Comparison of ENCODE assay signal across 13 mouse cellular contexts in genomic region chr7:81566892-81567291, GRCm38 (mm10). TPM values are rescaled to one million over a fixed set of nuclear protein-coding genes. Genes with fewer than 3 reads are reported as not detected.
DNase-seq lines count a peak whose midpoint lies in the region; ATAC-seq and TF ChIP-seq lines count a peak whose summit lies in the region.
"Had no signal": no experiment of that assay in that cellular context is flagged by ENCODE, and none has a peak within 500 bp of the region (broad histone marks: within the 10 kb centered on the region; RNA-seq: fewer than 3 reads in every experiment).

Gene Fsd2 (minus strand): TSS chr7:81566944.

- no peak for TF ChIP-seq CTCF in hindbrain, postnatal 0 days (IDR thresholded peaks at IDR 0.05; ENCODE audit: low read depth)
- no peak for TF ChIP-seq CTCF in stomach, postnatal 0 days (IDR thresholded peaks at IDR 0.05; ENCODE audit: low read depth)

- whole genome bisulfite sequencing in limb, embryonic 11.5 days = 74% methylated on average over 9 of the region's 9 CpGs
- WGBS in limb, embryonic 10.5 days = 75% methylated on average over 9 of the region's 9 CpGs
- WGBS in heart, embryonic 10.5 days = 43% methylated on average over 9 of the region's 9 CpGs
- whole genome bisulfite sequencing in hindbrain, postnatal 0 days = 81% methylated on average over 9 of the region's 9 CpGs
- 82% methylated on average over 9 of the region's 9 CpGs for WGBS in stomach, postnatal 0 days

- H3K9ac ChIP-seq in limb, embryonic 11.5 days (ENCODE audit: low read length) = no peak within 1 kb of the TSS
- no peak within 1 kb of the TSS for H3K9ac ChIP-seq in hindbrain, postnatal 0 days (replicated peaks; ENCODE audit: low read length)
- H3K9ac ChIP-seq in stomach, postnatal 0 days (ENCODE audit: low read length) = no peak within 1 kb of the TSS

- no peak for ATAC-seq in limb, embryonic 11.5 days (ENCODE audit: insufficient number of reproducible peaks, low FRiP score, low TSS enrichment, low read depth)
- ATAC-seq in hindbrain, postnatal 0 days = no peak
- no peak for ATAC-seq in stomach, postnatal 0 days (ENCODE audit: low FRiP score, low TSS enrichment)
- ATAC-seq: Patski had no signal

- H3K4me2 ChIP-seq in limb, embryonic 11.5 days (ENCODE audit: low read depth, severe bottlenecking) = no peak within 1 kb of the TSS
- no peak within 1 kb of the TSS for H3K4me2 ChIP-seq in hindbrain, postnatal 0 days (ENCODE audit: low read depth, low read length)
- no peak within 1 kb of the TSS for H3K4me2 ChIP-seq in stomach, postnatal 0 days (replicated peaks; ENCODE audit: low read depth)
- H3K4me2 ChIP-seq: limb, embryonic 13.5 days had no signal

- H3K4me3 ChIP-seq in limb, embryonic 11.5 days (ENCODE audit: low read depth, low read length) = no peak within 1 kb of the TSS
- H3K4me3 ChIP-seq in limb, embryonic 10.5 days = no peak within 1 kb of the TSS
- peak within 1 kb of the TSS; percentile 57 for H3K4me3 ChIP-seq in heart, embryonic 10.5 days
- no peak within 1 kb of the TSS for H3K4me3 ChIP-seq in hindbrain, postnatal 0 days (ENCODE audit: low read length)
- no peak within 1 kb of the TSS for H3K4me3 ChIP-seq in stomach, postnatal 0 days (ENCODE audit: low read depth, low read length)
- H3K4me3 ChIP-seq: limb, embryonic 13.5 days had no signal

- no peaks in the 10 kb centered on the region for H3K27me3 ChIP-seq in limb, embryonic 11.5 days (ENCODE audit: control insufficient read depth, insufficient read depth, low read length)
- H3K27me3 ChIP-seq in limb, embryonic 10.5 days (ENCODE audit: low read depth, poor library complexity, severe bottlenecking) = no peaks in the 10 kb centered on the region
- H3K27me3 ChIP-seq in heart, embryonic 10.5 days (ENCODE audit: insufficient read depth, poor library complexity, severe bottlenecking) = no peaks in the 10 kb centered on the region
- no peaks in the 10 kb centered on the region for H3K27me3 ChIP-seq in hindbrain, postnatal 0 days (ENCODE audit: insufficient read depth, low read length)
- no peaks in the 10 kb centered on the region for H3K27me3 ChIP-seq in stomach, postnatal 0 days (ENCODE audit: control insufficient read depth, insufficient read depth, low read length)
- H3K27me3 ChIP-seq: limb, embryonic 13.5 days had no signal

- no peak within 1 kb of the TSS for H3K27ac ChIP-seq in limb, embryonic 11.5 days (replicated peaks; ENCODE audit: low read depth, low read length)
- H3K27ac ChIP-seq in limb, embryonic 10.5 days = no peak within 1 kb of the TSS
- H3K27ac ChIP-seq in heart, embryonic 10.5 days = peak within 1 kb of the TSS; percentile 90
- peak within 1 kb of the TSS; percentile 51; the same call in 1 of the 2 replicates for H3K27ac ChIP-seq in hindbrain, postnatal 0 days
- H3K27ac ChIP-seq in stomach, postnatal 0 days (replicated peaks) = no peak within 1 kb of the TSS
- H3K27ac ChIP-seq: limb, embryonic 13.5 days had no signal

- TF ChIP-seq EP300 in stomach, postnatal 0 days (optimal IDR thresholded peaks at IDR 0.05) = no peak

- no peaks in the 10 kb centered on the region for H3K9me3 ChIP-seq in limb, embryonic 11.5 days (ENCODE audit: control insufficient read depth, low read length)
- H3K9me3 ChIP-seq in limb, embryonic 10.5 days (replicated peaks) = no peaks in the 10 kb centered on the region
- H3K9me3 ChIP-seq in heart, embryonic 10.5 days = no peaks in the 10 kb centered on the region
- no peaks in the 10 kb centered on the region for H3K9me3 ChIP-seq in hindbrain, postnatal 0 days (ENCODE audit: low read length)
- H3K9me3 ChIP-seq in stomach, postnatal 0 days (ENCODE audit: control insufficient read depth, low read length) = no peaks in the 10 kb centered on the region
- H3K9me3 ChIP-seq: limb, embryonic 13.5 days had no signal

- DNase-seq in limb, embryonic 11.5 days (ENCODE audit: low spot score) = peak; percentile 23
- DNase-seq in limb, embryonic 10.5 days (ENCODE audit: low spot score) = no peak
- peak; percentile 26 for DNase-seq in gastrocnemius, postnatal 10 days
- DNase-seq in heart, embryonic 10.5 days (ENCODE audit: low spot score) = peak; percentile 91
- no peak for DNase-seq in hindbrain, postnatal 0 days (ENCODE audit: low spot score)
- no peak for DNase-seq in stomach, postnatal 0 days (ENCODE audit: low spot score)
- no peak for DNase-seq in frontal cortex, postnatal 10 days (ENCODE audit: low spot score in 2 of 2)
- DNase-seq: adrenal gland, postnatal 10 days; kidney, adult 18-20 months; lung, postnatal 10 days; thymus, postnatal 14 days had no signal

- H3K4me1 ChIP-seq in limb, embryonic 11.5 days (ENCODE audit: control insufficient read depth, insufficient read depth, low read length) = 0 out of 2 replicates have a peak, but pooled peaks cover 5% of the 10 kb centered on the region
- H3K4me1 ChIP-seq in limb, embryonic 10.5 days = peaks cover 27% of the 10 kb centered on the region
- peaks cover 37% of the 10 kb centered on the region for H3K4me1 ChIP-seq in heart, embryonic 10.5 days
- H3K4me1 ChIP-seq in hindbrain, postnatal 0 days (ENCODE audit: insufficient read depth, low read length) = no peaks in the 10 kb centered on the region
- no peaks in the 10 kb centered on the region for H3K4me1 ChIP-seq in stomach, postnatal 0 days (replicated peaks; ENCODE audit: control insufficient read depth, insufficient read depth)

- H3K36me3 ChIP-seq in limb, embryonic 11.5 days (ENCODE audit: control insufficient read depth, insufficient read depth, low read length) = no peaks in the 10 kb centered on the region
- H3K36me3 ChIP-seq in limb, embryonic 10.5 days = no peaks in the 10 kb centered on the region
- H3K36me3 ChIP-seq in heart, embryonic 10.5 days = no peaks in the 10 kb centered on the region
- no peaks in the 10 kb centered on the region for H3K36me3 ChIP-seq in hindbrain, postnatal 0 days (ENCODE audit: insufficient read depth, low read length)
- no peaks in the 10 kb centered on the region for H3K36me3 ChIP-seq in stomach, postnatal 0 days (ENCODE audit: control insufficient read depth, insufficient read depth, low read length)
- H3K36me3 ChIP-seq: limb, embryonic 13.5 days had no signal

RNA-seq across cellular contexts. Expression of gene Fsd2, which starts in this region (rescaled TPM):
- 0.04 and 0.07 TPM in 2 replicates for polyA plus RNA-seq in limb, embryonic 11.5 days (2014; fragmentation: Nextera tagmentation; extraction: Ambion mirVana)
- 0.08 and 0.15 TPM in 2 replicates for polyA plus RNA-seq in limb, embryonic 10.5 days (2016; fragmentation: Nextera tagmentation; extraction: Ambion mirVana)
- total RNA-seq in gastrocnemius, postnatal 10 days (2021) = 100 to 1,000 TPM; 195 to 220 TPM
- polyA plus RNA-seq in heart, embryonic 10.5 days (2016; fragmentation: Nextera tagmentation; extraction: Ambion mirVana) = 39.8 and 79.8 TPM in 2 replicates
- 0.18 and 0.31 TPM in 2 replicates for total RNA-seq in hindbrain, postnatal 0 days (2014; rRNA removed)
- polyA plus RNA-seq in hindbrain, postnatal 0 days (2015; fragmentation: Nextera tagmentation; extraction: Ambion mirVana) = 0.05 and 0.08 TPM in 2 replicates
- polyA plus RNA-seq in stomach, postnatal 0 days (2015; fragmentation: Nextera tagmentation; extraction: Ambion mirVana) = 0.06 and 0.11 TPM in 2 replicates
- polyA plus RNA-seq: Patski had no signal

Comparison
In these comparisons a context has a peak if more than half of its experiments do, and no peak if none do; other contexts are left out.
1. RNA of gene Fsd2 (total RNA-seq): 195 to 220 TPM in gastrocnemius, postnatal 10 days; 0.18 to 0.31 TPM in hindbrain, postnatal 0 days; every median in the first group is over 100 times any median in the second.
2. RNA of gene Fsd2 (polyA plus RNA-seq): 39.8 to 79.8 TPM in heart, embryonic 10.5 days; 0.08 to 0.15 TPM in limb, embryonic 10.5 days, 0.06 to 0.11 TPM in stomach, postnatal 0 days, 0.05 to 0.08 TPM in hindbrain, postnatal 0 days and 0.04 to 0.07 TPM in limb, embryonic 11.5 days; every median in the first group is over 10 times any median in the second.
3. Peak in DNase-seq in limb, embryonic 11.5 days; RNA of the gene not detected or under 1 TPM.
4. DNase-seq: peak in gastrocnemius, postnatal 10 days (single experiment) and heart, embryonic 10.5 days (single experiment); none in limb, embryonic 10.5 days (single experiment), hindbrain, postnatal 0 days (single experiment), stomach, postnatal 0 days (single experiment) and frontal cortex, postnatal 10 days (0 of 2).
5. H3K27ac ChIP-seq: peak in heart, embryonic 10.5 days (single experiment) and hindbrain, postnatal 0 days (single experiment); none in limb, embryonic 11.5 days (single experiment), limb, embryonic 10.5 days (single experiment) and stomach, postnatal 0 days (single experiment).